Mouse (Mus musculus): ENCODE measurements around the gene Cradd. TPM values are rescaled to one million over a fixed set of nuclear protein-coding genes. Genes with fewer than 3 reads are reported as not detected.
A peak's percentile ranks its signal among the peaks of the same experiment; 100 is the strongest.

Gene Cradd
- polyA plus RNA-seq, 1 experiment from 2014 or later, result 7.6 TPM

GRCm38 (mm10) chr10:95330375-95331363, 6.7 kb upstream of the Cradd start:
- no peak overlapping the region for H3K4me3 ChIP-seq
- H3K27me3 ChIP-seq, result no peaks in the 10 kb centered on the region
- 81% methylated on average over 9 of the region's 9 CpGs for WGBS
- H3K4me1 ChIP-seq (replicated peaks), result no peaks in the 10 kb centered on the region; the same call in 1 of the 2 replicates
- no peak overlapping the region for H3K27ac ChIP-seq
- H3K9ac ChIP-seq, result no peak overlapping the region
- no peak for ATAC-seq (replicated peaks; ENCODE audit: insufficient number of reproducible peaks, insufficient read depth, low FRiP score, low read depth)
- H3K4me2 ChIP-seq, result no peak overlapping the region
- H3K36me3 ChIP-seq, result no peaks in the 10 kb centered on the region
- no peaks in the 10 kb centered on the region for H3K9me3 ChIP-seq (replicated peaks)

GRCm38 (mm10) chr10:95329884-95330283, 6.0 kb upstream of the Cradd start:
- Histone ChIP-seq H3K4me3 (no peak overlapping the region), H3K9me3 (replicated peaks) (no peaks in the 10 kb centered on the region), H3K27ac (no peak overlapping the region), H3K4me1 (replicated peaks) (no peaks in the 10 kb centered on the region), H3K4me2 (no peak overlapping the region), H3K9ac (no peak overlapping the region), H3K27me3 (no peaks in the 10 kb centered on the region), H3K36me3 (no peaks in the 10 kb centered on the region)
- 73% methylated on average over 1 of the region's 1 CpGs for WGBS
- ATAC-seq (replicated peaks; ENCODE audit: insufficient number of reproducible peaks, insufficient read depth, low FRiP score, low read depth), result no peak

GRCm38 (mm10) chr10:95324278-95324631, 322 bp upstream of the Cradd start:
- ATAC-seq (replicated peaks; ENCODE audit: insufficient number of reproducible peaks, insufficient read depth, low FRiP score, low read depth), result no peak
- Histone ChIP-seq H3K4me1 (replicated peaks) (peaks cover 12% of the 10 kb centered on the region), H3K27me3 (no peaks in the 10 kb centered on the region), H3K4me2 (no peak overlapping the region), H3K27ac (0 out of 2 replicates have a peak overlapping the region, but pooled peaks have one; percentile 97), H3K4me3 (no peak overlapping the region), H3K9ac (no peak overlapping the region), H3K36me3 (no peaks in the 10 kb centered on the region), H3K9me3 (replicated peaks) (no peaks in the 10 kb centered on the region)
- 37% methylated on average over 1 of the region's 1 CpGs for WGBS

- Histone ChIP-seq H3K36me3 (no peaks in the 10 kb centered on the region), H3K4me3 (peak overlapping the region; percentile 73), H3K4me2 (peak overlapping the region; percentile 74), H3K9ac (no peak overlapping the region), H3K4me1 (replicated peaks) (peaks cover 24% of the 10 kb centered on the region), H3K27ac (peak overlapping the region; percentile 97), H3K27me3 (no peaks in the 10 kb centered on the region), H3K9me3 (replicated peaks) (no peaks in the 10 kb centered on the region)
- ATAC-seq (replicated peaks; ENCODE audit: insufficient number of reproducible peaks, insufficient read depth, low FRiP score, low read depth), result no peak
- 60% methylated on average over 20 of the region's 20 CpGs for WGBS
These were observed 1.6 kb downstream of the Cradd start for GRCm38 (mm10) chr10:95322076-95323070.

- 91% methylated on average over 13 of the region's 13 CpGs for WGBS
- Histone ChIP-seq H3K9ac (no peak overlapping the region), H3K27ac (peak overlapping the region; percentile 35; the same call in 1 of the 2 replicates), H3K9me3 (replicated peaks) (no peaks in the 10 kb centered on the region), H3K4me2 (no peak overlapping the region), H3K4me3 (no peak overlapping the region), H3K27me3 (no peaks in the 10 kb centered on the region), H3K36me3 (no peaks in the 10 kb centered on the region), H3K4me1 (replicated peaks) (peaks cover 37% of the 10 kb centered on the region)
- ATAC-seq (replicated peaks; ENCODE audit: insufficient number of reproducible peaks, insufficient read depth, low FRiP score, low read depth), result no peak
These were observed 4.9 kb downstream of the Cradd start for GRCm38 (mm10) chr10:95319001-95319400.

- Histone ChIP-seq H3K4me3 (no peak overlapping the region), H3K27ac (peak overlapping the region; percentile 64), H3K27me3 (no peaks in the 10 kb centered on the region), H3K9me3 (replicated peaks) (no peaks in the 10 kb centered on the region), H3K9ac (0 out of 2 replicates have a peak overlapping the region, but pooled peaks have one; percentile 8), H3K4me1 (replicated peaks) (peaks cover 43% of the 10 kb centered on the region), H3K4me2 (peak overlapping the region; percentile 33), H3K36me3 (no peaks in the 10 kb centered on the region)
- WGBS, result 47% methylated on average over 7 of the region's 7 CpGs
- ATAC-seq (replicated peaks; ENCODE audit: insufficient number of reproducible peaks, insufficient read depth, low FRiP score, low read depth), result 0 out of 2 replicates have a peak, but pooled peaks have one; percentile 15
These were observed 5.6 kb downstream of the Cradd start for GRCm38 (mm10) chr10:95318392-95318708.

- Histone ChIP-seq H3K27ac (peak overlapping the region; percentile 64), H3K4me3 (no peak overlapping the region), H3K9ac (no peak overlapping the region), H3K36me3 (no peaks in the 10 kb centered on the region), H3K9me3 (replicated peaks) (no peaks in the 10 kb centered on the region), H3K4me1 (replicated peaks) (peaks cover 48% of the 10 kb centered on the region), H3K27me3 (no peaks in the 10 kb centered on the region), H3K4me2 (peak overlapping the region; percentile 33)
- 83% methylated on average over 21 of the region's 21 CpGs for WGBS
- no peak for ATAC-seq (replicated peaks; ENCODE audit: insufficient number of reproducible peaks, insufficient read depth, low FRiP score, low read depth)
These were observed 6.1 kb downstream of the Cradd start for GRCm38 (mm10) chr10:95317581-95318391.

- no peaks in the 10 kb centered on the region for H3K9me3 ChIP-seq (replicated peaks)
- H3K36me3 ChIP-seq, result no peaks in the 10 kb centered on the region
- no peaks in the 10 kb centered on the region for H3K27me3 ChIP-seq
- ATAC-seq (replicated peaks; ENCODE audit: insufficient number of reproducible peaks, insufficient read depth, low FRiP score, low read depth), result no peak
- H3K4me1 ChIP-seq (replicated peaks), result peaks cover 41% of the 10 kb centered on the region
- H3K9ac ChIP-seq, result no peak overlapping the region
- no peak overlapping the region for H3K27ac ChIP-seq
- 75% methylated on average over 14 of the region's 14 CpGs for WGBS
- no peak overlapping the region for H3K4me2 ChIP-seq
- no peak overlapping the region for H3K4me3 ChIP-seq
These were observed 6.8 kb downstream of the Cradd start for GRCm38 (mm10) chr10:95317091-95317490.

- WGBS, result 60% methylated on average over 9 of the region's 9 CpGs
- H3K27me3 ChIP-seq, result no peaks in the 10 kb centered on the region
- H3K9ac ChIP-seq, result no peak overlapping the region
- H3K4me1 ChIP-seq (replicated peaks), result peaks cover 37% of the 10 kb centered on the region
- no peak overlapping the region for H3K4me2 ChIP-seq
- ATAC-seq (replicated peaks; ENCODE audit: insufficient number of reproducible peaks, insufficient read depth, low FRiP score, low read depth), result no peak
- H3K36me3 ChIP-seq, result no peaks in the 10 kb centered on the region
- H3K4me3 ChIP-seq, result no peak overlapping the region
- no peak overlapping the region for H3K27ac ChIP-seq
- no peaks in the 10 kb centered on the region for H3K9me3 ChIP-seq (replicated peaks)
These were observed 7.3 kb downstream of the Cradd start for GRCm38 (mm10) chr10:95316675-95317074.

GRCm38 (mm10) chr10:95315801-95316474, 8.0 kb downstream of the Cradd start:
- H3K36me3 ChIP-seq, result no peaks in the 10 kb centered on the region
- no peak overlapping the region for H3K27ac ChIP-seq
- no peaks in the 10 kb centered on the region for H3K27me3 ChIP-seq
- H3K9ac ChIP-seq, result no peak overlapping the region
- ATAC-seq (replicated peaks; ENCODE audit: insufficient number of reproducible peaks, insufficient read depth, low FRiP score, low read depth), result no peak
- H3K4me1 ChIP-seq (replicated peaks), result peaks cover 41% of the 10 kb centered on the region
- H3K4me3 ChIP-seq, result no peak overlapping the region
- H3K4me2 ChIP-seq, result no peak overlapping the region
- 68% methylated on average over 19 of the region's 19 CpGs for WGBS
- no peaks in the 10 kb centered on the region for H3K9me3 ChIP-seq (replicated peaks)

All from heart, embryonic 15.5 days (tissue).